Mouse (Mus musculus) cortical plate, adult 2 months (tissue): ENCODE measurements around the gene Pwp2.

Source experiments
- CTCF ChIP-seq: fragments of 200-500 bp; IDR thresholded peaks from 2 replicates; pipeline ENCODE4 v1.5.1; 2011; ENCODE audit warnings: mild to moderate bottlenecking, control low read depth, low read length; ENCODE audit not compliant: insufficient read depth; ENCODE audit errors: extremely low read depth
- POLR2A ChIP-seq: fragments of 200-500 bp; IDR thresholded peaks from 2 replicates; pipeline ENCODE4 v1.6.1; 2011; ENCODE audit warnings: mild to moderate bottlenecking, low read length, control low read depth; ENCODE audit not compliant: insufficient read depth; ENCODE audit errors: extremely low read depth

GRCm38 (mm10) chr10:78126311-78126710 is 58.6 kb downstream of the Pwp2 start:
- TF ChIP-seq CTCF (no peak), POLR2A (no peak)
